Mouse (Mus musculus) kidney, embryonic 16.5 days (tissue): Measurements from ENCODE around the gene Enkd1. TPM values are rescaled to one million over a fixed set of nuclear protein-coding genes. Genes with fewer than 3 reads are reported as not detected.

Experiments
- ATAC-seq: fragments of 200-750 bp; cut with Nextera tagmentation; 2 replicates; pipeline ENCODE4 v1.8.0; 2017; ENCODE audit warnings: moderate TSS enrichment; ENCODE audit not compliant: low FRiP score, low TSS enrichment
- H3K27ac ChIP-seq: fragments of 300-500 bp; sonication (generic); 2 replicates; pipeline ENCODE4 v1.5.1; 2014; ENCODE audit warnings: low read length
- H3K27me3 ChIP-seq: fragments of 300-500 bp; sonication (generic); 2 replicates; pipeline ENCODE4 v1.6.1; 2014; ENCODE audit warnings: low read length, control low read depth, mixed read lengths; ENCODE audit not compliant: insufficient read depth
- H3K36me3 ChIP-seq: fragments of 300-500 bp; sonication (generic); 2 replicates; pipeline ENCODE4 v1.6.1; 2014; ENCODE audit warnings: low read length, control low read depth, mixed read lengths; ENCODE audit not compliant: insufficient read depth
- H3K4me1 ChIP-seq: fragments of 300-500 bp; sonication (generic); 2 replicates; pipeline ENCODE4 v1.6.1; 2014; ENCODE audit warnings: low read length, control low read depth, mixed read lengths; ENCODE audit not compliant: insufficient read depth
- H3K4me2 ChIP-seq: fragments of 300-500 bp; sonication (generic); replicated peaks from 2 replicates; pipeline ENCODE4 v1.6.1; 2014; ENCODE audit warnings: low read depth, low read length
- H3K4me3 ChIP-seq: fragments of 300-500 bp; sonication (generic); 2 replicates; pipeline ENCODE4 v1.5.1; 2014; ENCODE audit warnings: mild to moderate bottlenecking, low read length
- H3K9ac ChIP-seq: fragments of 300-500 bp; sonication (generic); replicated peaks from 2 replicates; pipeline ENCODE4 v1.6.1; 2014; ENCODE audit warnings: low read length
- H3K9me3 ChIP-seq: fragments of 300-500 bp; sonication (generic); 2 replicates; pipeline ENCODE4 v1.6.1; 2016; ENCODE audit warnings: low read length, control low read depth
- WGBS: fragments of 180-500 bp; shearing (Covaris S2); extraction: QIAGEN DNeasy Blood & Tissue Kit; methylation state at CpG from one replicate; pipeline ENCODE4 v1.1.7; 2014; 5-methylcytosine and 5-hydroxymethylcytosine counted together
- polyA plus RNA-seq: library from polyadenylated mRNA; unstranded; fragments of >200 nt; fragmentation: Nextera tagmentation; extraction: Ambion mirVana; gene quantifications from 2 replicates; pipeline ENCODE4 v1.2.1, GENCODE M21; 2015

The Enkd1 gene
- 29.0 and 34.1 TPM in 2 replicates for polyA plus RNA-seq

- Histone ChIP-seq H3K4me1 (peaks cover 14% of the 10 kb centered on the region), H3K27me3 (no peaks in the 10 kb centered on the region), H3K36me3 (peaks cover 17% of the 10 kb centered on the region), H3K9ac (peak within 1 kb of the TSS; percentile 75), H3K27ac (no peak within 1 kb of the TSS), H3K9me3 (no peaks in the 10 kb centered on the region), H3K4me3 (peak within 1 kb of the TSS; percentile 84), H3K4me2 (peak within 1 kb of the TSS; percentile 95)
- WGBS, result under 1% methylated on average over 55 of the region's 55 CpGs
- peak; percentile 78 for ATAC-seq
These were observed at the start of gene Enkd1, which contains the start of gene 4933405L10Rik for GRCm38 (mm10) chr8:105707498-105708403. Gene Enkd1 (minus strand): TSS chr8:105708210. Gene 4933405L10Rik (plus strand): TSS chr8:105707655.

DNA sequence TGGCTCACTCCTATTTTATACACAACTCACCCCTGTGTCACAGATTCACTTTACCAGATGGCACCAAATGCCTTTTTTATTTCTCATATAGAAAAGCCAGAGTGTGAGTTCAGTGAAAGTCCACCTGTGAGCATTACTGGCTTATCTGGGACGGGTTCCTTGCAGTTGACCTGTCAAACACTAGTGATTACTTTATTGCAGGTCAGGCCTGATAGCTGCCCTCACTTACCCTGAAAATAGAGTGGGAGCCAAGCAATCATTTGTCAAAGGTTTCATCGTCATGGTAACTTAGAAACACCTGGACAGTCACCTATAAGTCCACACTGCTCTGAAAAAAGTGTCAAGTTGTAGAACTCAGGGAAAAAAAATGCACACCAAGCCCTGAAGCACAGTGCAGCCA, 46.7 kb upstream of the Enkd1 start:
- H3K4me3 ChIP-seq, result no peak overlapping the region
- H3K9ac ChIP-seq, result no peak overlapping the region
- WGBS, result 54% methylated on average over 2 of the region's 2 CpGs

GRCm38 (mm10) chr8:105753916-105754315, 45.9 kb upstream of the Enkd1 start:
- no peak for ATAC-seq
- no peaks in the 10 kb centered on the region for H3K9me3 ChIP-seq
- WGBS, result 67% methylated on average over 2 of the region's 2 CpGs

More for the DNA sequence above, 46.7 kb upstream of the Enkd1 start:
- Histone ChIP-seq H3K36me3 (no peaks in the 10 kb centered on the region), H3K27me3 (no peaks in the 10 kb centered on the region), H3K4me2 (no peak overlapping the region), H3K9me3 (no peaks in the 10 kb centered on the region), H3K27ac (no peak overlapping the region), H3K4me1 (peaks cover 28% of the 10 kb centered on the region)
- ATAC-seq, result no peak

DNA sequence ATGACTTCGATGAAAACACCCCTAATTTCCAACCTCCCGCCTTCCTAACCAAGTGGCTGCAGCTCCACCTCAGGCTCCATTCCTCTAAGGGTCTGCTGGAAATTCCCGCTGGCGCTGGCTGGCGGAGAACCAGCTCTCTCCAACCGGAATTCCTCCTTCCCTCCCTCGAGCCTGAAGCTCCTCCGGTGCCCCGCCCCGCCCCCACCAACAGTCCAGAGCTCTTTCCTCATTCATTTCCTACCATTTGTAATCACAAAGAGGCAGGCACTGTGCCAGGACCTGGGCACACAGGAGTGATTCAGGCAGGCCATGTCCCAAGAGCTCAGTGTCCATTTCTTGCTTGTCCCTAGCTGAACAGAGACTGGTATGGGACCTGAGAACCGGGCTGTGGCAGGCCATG, 42.6 kb upstream of the Enkd1 start:
- peak; percentile 67 for ATAC-seq
- 6% methylated on average over 11 of the region's 11 CpGs for WGBS
- Histone ChIP-seq H3K4me3 (no peak overlapping the region), H3K9me3 (no peaks in the 10 kb centered on the region), H3K4me2 (peak overlapping the region; percentile 40), H3K36me3 (no peaks in the 10 kb centered on the region), H3K9ac (peak overlapping the region; percentile 36; the same call in 1 of the 2 replicates), H3K27me3 (no peaks in the 10 kb centered on the region), H3K27ac (peak overlapping the region; percentile 74), H3K4me1 (peaks cover 30% of the 10 kb centered on the region)

More at GRCm38 (mm10) chr8:105753916-105754315, 45.9 kb upstream of the Enkd1 start:
- Histone ChIP-seq H3K4me1 (peaks cover 26% of the 10 kb centered on the region), H3K4me3 (no peak overlapping the region), H3K9ac (no peak overlapping the region), H3K27me3 (no peaks in the 10 kb centered on the region), H3K4me2 (no peak overlapping the region), H3K27ac (no peak overlapping the region), H3K36me3 (no peaks in the 10 kb centered on the region)

DNA sequence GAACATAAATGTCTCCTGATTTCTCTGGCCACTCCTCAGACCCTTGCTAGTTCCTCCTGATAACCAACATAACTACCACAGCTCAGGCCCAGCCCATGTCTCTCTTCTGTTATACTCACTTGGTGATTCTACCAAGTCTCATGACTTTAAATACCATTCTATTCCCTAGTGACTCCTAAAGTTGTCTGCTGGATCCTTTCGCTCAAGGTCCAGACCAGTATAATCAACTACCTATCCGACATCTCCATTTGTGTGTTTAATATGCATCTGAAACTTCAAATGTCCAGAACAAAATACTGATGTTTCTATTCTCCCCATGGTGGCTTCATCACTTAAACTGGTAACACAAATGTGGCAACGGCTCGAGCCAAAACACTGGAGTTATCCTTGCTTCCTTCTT, 35.3 kb upstream of the Enkd1 start:
- H3K27ac ChIP-seq, result peak overlapping the region; percentile 19; the same call in 1 of the 2 replicates
- H3K4me1 ChIP-seq, result peaks cover 13% of the 10 kb centered on the region
- no peak overlapping the region for H3K4me2 ChIP-seq
- no peaks in the 10 kb centered on the region for H3K36me3 ChIP-seq
- no peak overlapping the region for H3K9ac ChIP-seq
- ATAC-seq, result no peak
- no peak overlapping the region for H3K4me3 ChIP-seq
- no peaks in the 10 kb centered on the region for H3K27me3 ChIP-seq
- 64% methylated on average over 4 of the region's 4 CpGs for WGBS
- H3K9me3 ChIP-seq, result no peaks in the 10 kb centered on the region

DNA sequence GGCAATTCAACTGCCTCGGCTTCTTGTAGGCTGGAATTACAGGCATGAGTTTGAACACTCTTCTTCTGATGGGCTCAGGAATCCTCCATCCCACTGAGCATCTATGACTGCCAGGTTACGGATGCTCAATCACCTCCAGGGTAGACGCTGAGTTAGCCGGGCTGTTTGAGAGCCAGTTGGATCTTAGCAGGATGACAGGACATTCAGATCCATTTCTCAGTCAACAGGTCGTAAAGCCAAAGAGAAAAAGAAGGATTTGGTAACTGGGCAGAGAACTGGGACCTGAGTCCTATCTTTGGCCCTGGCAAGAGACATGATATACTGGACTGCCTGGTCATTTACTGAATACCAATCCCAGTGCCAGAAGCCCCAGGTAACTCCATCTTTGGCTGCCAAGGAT, 31.2 kb upstream of the Enkd1 start:
- WGBS, result 84% methylated on average over 5 of the region's 5 CpGs
- H3K27ac ChIP-seq, result no peak overlapping the region
- no peak overlapping the region for H3K4me2 ChIP-seq

GRCm38 (mm10) chr8:105732186-105732585, 24.2 kb upstream of the Enkd1 start:
- no peak overlapping the region for H3K4me3 ChIP-seq
- no peaks in the 10 kb centered on the region for H3K9me3 ChIP-seq
- no peak overlapping the region for H3K9ac ChIP-seq
- no peak overlapping the region for H3K27ac ChIP-seq
- no peak overlapping the region for H3K4me2 ChIP-seq
- no peaks in the 10 kb centered on the region for H3K27me3 ChIP-seq
- no peaks in the 10 kb centered on the region for H3K4me1 ChIP-seq
- ATAC-seq, result no peak
- WGBS, result 75% methylated on average over 5 of the region's 5 CpGs
- peaks cover 10% of the 10 kb centered on the region; the same call in 1 of the 2 replicates for H3K36me3 ChIP-seq

More for the DNA sequence above, 31.2 kb upstream of the Enkd1 start:
- no peaks in the 10 kb centered on the region for H3K9me3 ChIP-seq
- H3K4me3 ChIP-seq, result no peak overlapping the region
- H3K9ac ChIP-seq, result no peak overlapping the region
- H3K27me3 ChIP-seq, result no peaks in the 10 kb centered on the region
- H3K36me3 ChIP-seq, result peaks cover 6% of the 10 kb centered on the region; the same call in 1 of the 2 replicates
- H3K4me1 ChIP-seq, result peaks cover 3% of the 10 kb centered on the region; the same call in 1 of the 2 replicates
- ATAC-seq, result no peak

GRCm38 (mm10) chr8:105727397-105728124, 19.6 kb upstream of the Enkd1 start:
- no peaks in the 10 kb centered on the region for H3K27me3 ChIP-seq
- 69% methylated on average over 18 of the region's 18 CpGs for WGBS
- no peak overlapping the region for H3K4me2 ChIP-seq

DNA sequence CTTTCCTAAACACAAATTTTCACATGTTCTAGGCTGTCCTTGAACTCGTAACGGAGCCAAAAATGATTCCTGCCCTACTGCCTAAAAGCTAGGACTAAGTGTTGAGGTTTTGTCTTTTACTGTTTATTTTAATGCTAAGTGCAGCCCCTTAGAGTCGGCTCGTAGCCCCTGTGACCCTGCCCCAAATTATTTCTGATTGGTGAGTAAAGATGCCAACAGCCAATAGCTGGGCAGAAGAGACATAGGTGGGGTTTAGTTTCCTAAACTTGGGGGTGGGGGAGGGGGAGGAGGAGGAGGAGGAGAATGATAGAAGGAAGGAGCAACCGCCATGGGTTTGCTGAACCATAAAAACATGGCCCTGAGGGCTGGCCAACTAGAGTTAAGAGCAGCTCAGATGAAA, 17.7 kb upstream of the Enkd1 start:
- no peaks in the 10 kb centered on the region for H3K27me3 ChIP-seq
- H3K4me3 ChIP-seq, result no peak overlapping the region
- WGBS, result 80% methylated on average over 5 of the region's 5 CpGs
- H3K36me3 ChIP-seq, result peaks cover 20% of the 10 kb centered on the region
- H3K4me1 ChIP-seq, result no peaks in the 10 kb centered on the region
- no peak overlapping the region for H3K9ac ChIP-seq
- H3K4me2 ChIP-seq, result no peak overlapping the region
- no peaks in the 10 kb centered on the region for H3K9me3 ChIP-seq
- H3K27ac ChIP-seq, result no peak overlapping the region
- no peak for ATAC-seq

More at GRCm38 (mm10) chr8:105727397-105728124, 19.6 kb upstream of the Enkd1 start:
- Histone ChIP-seq H3K27ac (peak overlapping the region; percentile 59), H3K9ac (no peak overlapping the region), H3K4me3 (no peak overlapping the region), H3K9me3 (no peaks in the 10 kb centered on the region), H3K4me1 (no peaks in the 10 kb centered on the region), H3K36me3 (peaks cover 20% of the 10 kb centered on the region)
- ATAC-seq, result peak; percentile 84
